Mouse (Mus musculus) spleen, adult 2 months (tissue): ENCODE measurements around the gene Aamdc. TPM values are rescaled to one million over a fixed set of nuclear protein-coding genes. Genes with fewer than 3 reads are reported as not detected.

Experiments
- DNase-seq, 2 experiments: peaks; one replicate each; pipeline versions ENCODE4 v3.0.0 to v3.0.0-alpha.2; 2012 to 2021; ENCODE audit warnings: low spot score in 2 of 2, low read depth in 1 of 2
- H3K27ac ChIP-seq: fragments of 200-500 bp; 2 replicates; pipeline ENCODE4 v1.5.1; 2012; ENCODE audit warnings: low read length, inconsistent platforms; ENCODE audit not compliant: insufficient read depth
- H3K27me3 ChIP-seq: fragments of 200-500 bp; 2 replicates; pipeline ENCODE4 v1.6.1; 2012; ENCODE audit warnings: mild to moderate bottlenecking, moderate library complexity, low read length, inconsistent platforms; ENCODE audit not compliant: control insufficient read depth, insufficient read depth
- H3K36me3 ChIP-seq: fragments of 200-500 bp; 2 replicates; pipeline ENCODE4 v1.6.1; 2012; ENCODE audit warnings: mild to moderate bottlenecking, low read length, inconsistent platforms; ENCODE audit not compliant: control insufficient read depth, insufficient read depth
- H3K4me1 ChIP-seq: fragments of 200-500 bp; 2 replicates; pipeline ENCODE4 v1.6.1; 2011; ENCODE audit warnings: inconsistent platforms; ENCODE audit not compliant: control insufficient read depth, insufficient read depth, insufficient read length
- H3K4me3 ChIP-seq: fragments of 200-500 bp; 2 replicates; pipeline ENCODE4 v1.5.1; 2011; ENCODE audit warnings: mild to moderate bottlenecking, inconsistent platforms; ENCODE audit not compliant: insufficient read depth, insufficient read length; ENCODE audit errors: extremely low read depth
- CTCF ChIP-seq: fragments of 200-500 bp; IDR thresholded peaks from 2 replicates; pipeline ENCODE4 v1.5.1; 2011; ENCODE audit warnings: mild to moderate bottlenecking, inconsistent platforms; ENCODE audit not compliant: insufficient read depth, insufficient read length, insufficient replicate concordance; ENCODE audit errors: extremely low read depth
- POLR2A ChIP-seq: fragments of 200-500 bp; IDR thresholded peaks from 2 replicates; pipeline ENCODE4 v1.6.1; 2011; ENCODE audit warnings: low read depth, low read length, inconsistent platforms
- WGBS: fragments of 180-500 bp; shearing (Covaris S2); methylation state at CpG from one replicate; pipeline ENCODE4 v1.1.7; 2018; 5-methylcytosine and 5-hydroxymethylcytosine counted together
- polyA plus RNA-seq: library from polyadenylated mRNA; depleted of rRNA; stranded (reverse); fragments of >200 nt; gene quantifications from 2 replicates; pipeline ENCODE4 v1.2.3, GENCODE M21; 2012; rRNA removed

The Aamdc gene
- polyA plus RNA-seq, result 5.0 and 8.7 TPM in 2 replicates

DNA sequence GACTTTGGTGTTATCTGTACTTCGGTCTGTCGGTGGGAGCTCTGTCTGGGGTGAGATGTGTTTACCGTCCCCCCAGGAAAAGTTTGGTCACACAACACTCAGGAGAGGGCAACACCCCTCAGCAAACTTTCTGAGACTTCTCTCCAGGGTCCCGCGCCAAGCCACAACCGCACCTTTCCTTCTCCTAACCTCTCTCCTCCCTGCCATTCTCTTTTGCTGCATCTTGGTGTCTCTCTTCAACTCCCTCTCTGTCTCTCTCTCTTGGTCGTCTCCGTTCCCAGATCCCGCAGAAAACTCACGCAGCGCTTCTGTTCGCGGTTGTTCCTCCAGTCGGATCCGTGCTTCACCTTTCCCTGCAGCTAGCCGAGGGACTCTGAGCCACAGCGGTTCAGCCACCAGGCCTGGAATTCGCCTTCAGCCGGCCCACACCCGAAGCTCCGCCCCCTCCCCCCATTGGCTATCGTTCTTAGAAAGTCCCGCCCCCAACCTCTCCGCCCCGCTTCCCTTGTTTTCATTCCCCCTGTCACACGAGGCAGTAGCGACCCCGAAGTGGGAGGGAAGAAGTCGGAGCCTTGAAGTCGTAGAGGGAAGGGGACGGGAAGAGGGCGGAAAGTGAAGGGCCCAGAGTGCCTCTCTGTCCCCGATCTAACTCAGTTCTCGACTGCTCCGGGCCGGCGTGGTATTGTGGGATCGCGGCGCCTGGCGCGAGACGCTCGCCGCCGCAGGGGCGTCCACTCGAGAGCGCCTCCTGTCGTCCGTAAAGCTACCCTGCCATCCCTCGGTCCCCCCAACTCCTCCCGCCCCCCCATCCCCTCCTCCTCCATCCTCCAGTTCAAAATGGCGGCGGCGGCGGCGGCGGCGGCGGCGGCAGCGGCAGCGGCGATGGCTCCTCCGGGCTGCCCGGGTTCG is at the start of gene Aamdc, which contains the start of gene Rsf1:
Aamdc (minus strand) TSS at position 431 of the 909 bp plus-strand sequence.
Rsf1 (plus strand) TSS at position 823 of the 909 bp plus-strand sequence.
- Histone ChIP-seq H3K4me1 (no peaks in the 10 kb centered on the region; the same call in 1 of the 2 replicates), H3K27me3 (no peaks in the 10 kb centered on the region), H3K27ac (peak within 1 kb of the TSS; percentile 94), H3K36me3 (no peaks in the 10 kb centered on the region), H3K4me3 (peak within 1 kb of the TSS; percentile 83)
- 2% methylated on average over 51 of the region's 68 CpGs for WGBS
- DNase-seq, result peak; percentile 86 to 90
- peak; percentile 90 for TF ChIP-seq CTCF
- no peak; the same call in 1 of the 2 replicates for TF ChIP-seq POLR2A

DNA sequence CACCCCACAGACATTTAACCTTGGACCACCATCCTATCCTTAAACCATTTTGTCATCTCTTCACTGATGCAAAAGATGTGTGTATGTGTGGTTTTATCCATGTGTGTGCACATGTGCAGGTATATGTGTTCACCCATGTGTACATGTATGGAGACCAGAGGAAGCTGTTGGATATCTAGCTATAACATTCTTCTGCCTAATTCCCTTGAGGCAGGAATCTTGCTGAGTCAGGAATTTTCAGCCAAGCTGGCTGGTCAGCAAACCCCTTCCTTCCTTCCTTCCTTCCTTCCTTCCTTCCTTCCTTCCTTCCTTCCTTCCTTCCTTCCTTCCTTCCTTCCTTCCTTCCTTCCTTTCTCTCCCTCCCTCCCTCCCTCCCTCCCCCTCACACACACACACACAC is 44.1 kb upstream of the Aamdc start:
- no peak for TF ChIP-seq CTCF
- TF ChIP-seq POLR2A, result no peak
- DNase-seq, result no peak
- Histone ChIP-seq H3K4me3 (no peak overlapping the region), H3K4me1 (no peaks in the 10 kb centered on the region; the same call in 1 of the 2 replicates), H3K36me3 (no peaks in the 10 kb centered on the region; the same call in 1 of the 2 replicates), H3K27me3 (no peaks in the 10 kb centered on the region), H3K27ac (no peak overlapping the region)

DNA sequence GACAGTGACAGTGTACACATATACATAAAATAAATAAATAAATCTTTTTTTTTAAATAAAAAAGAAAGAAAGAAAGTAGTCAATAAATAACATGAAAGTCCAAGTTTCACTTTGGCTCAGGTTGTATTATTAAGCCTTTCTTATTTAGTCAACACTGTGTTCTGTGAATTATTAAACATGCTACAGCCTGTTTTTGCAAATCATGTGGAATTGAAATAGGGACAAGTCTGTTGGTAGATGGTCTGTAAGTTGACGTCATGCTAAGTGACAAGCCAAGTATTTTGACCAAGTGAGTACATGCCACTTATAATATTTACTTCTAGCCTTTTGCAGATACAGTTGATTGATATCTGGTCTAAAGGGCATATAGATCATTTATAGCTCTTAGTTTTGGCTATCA is 43.4 kb upstream of the Aamdc start:
- Histone ChIP-seq H3K4me1 (no peaks in the 10 kb centered on the region; the same call in 1 of the 2 replicates), H3K27me3 (no peaks in the 10 kb centered on the region), H3K4me3 (no peak overlapping the region), H3K27ac (no peak overlapping the region), H3K36me3 (no peaks in the 10 kb centered on the region)
- WGBS, result 95% methylated on average over 1 of the region's 1 CpGs
- no peak for TF ChIP-seq POLR2A
- TF ChIP-seq CTCF, result no peak
- DNase-seq, result no peak

DNA sequence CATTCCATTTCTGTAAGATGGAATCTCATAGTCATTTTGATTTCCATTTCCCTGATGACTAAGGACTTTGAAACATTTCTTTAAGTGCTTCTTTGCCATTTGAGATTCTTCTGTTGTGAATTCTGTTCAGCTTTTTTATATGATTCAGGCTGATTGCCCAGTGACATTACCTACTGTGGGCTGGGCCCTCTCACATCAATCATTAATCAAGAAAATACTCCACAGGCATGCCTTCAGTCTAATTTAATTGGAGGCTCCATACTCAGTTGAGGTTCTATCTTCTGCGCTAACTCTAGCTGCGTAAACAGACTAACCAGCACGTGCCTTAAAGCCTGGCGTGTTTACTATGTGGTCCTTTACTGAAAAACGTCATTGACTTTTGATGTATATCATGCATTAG is 42.0 kb upstream of the Aamdc start:
- Histone ChIP-seq H3K27ac (no peak overlapping the region), H3K4me3 (no peak overlapping the region), H3K36me3 (no peaks in the 10 kb centered on the region), H3K4me1 (no peaks in the 10 kb centered on the region; the same call in 1 of the 2 replicates), H3K27me3 (no peaks in the 10 kb centered on the region)
- no peak for DNase-seq
- 97% methylated on average over 5 of the region's 5 CpGs for WGBS
- TF ChIP-seq CTCF (no peak), POLR2A (no peak)

DNA sequence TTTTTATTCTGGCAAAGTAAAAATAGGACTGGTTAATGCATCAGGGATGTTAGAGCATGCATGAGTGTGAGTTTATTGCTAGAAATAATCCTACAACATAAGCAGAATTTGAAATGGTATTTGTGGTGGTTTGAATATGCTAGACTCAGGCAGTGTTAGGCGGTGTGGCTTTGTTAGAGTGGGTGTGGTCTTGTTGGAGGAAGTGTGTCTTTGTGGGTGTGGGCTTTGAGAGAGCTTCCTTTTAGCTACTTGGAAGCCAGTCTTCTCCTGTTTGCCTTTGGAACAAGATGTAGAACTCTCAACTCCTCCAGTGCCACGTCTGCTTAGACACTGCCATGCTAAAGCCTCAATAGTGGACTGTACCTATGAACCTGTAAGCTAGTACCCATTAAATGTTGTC is 19.3 kb upstream of the Aamdc start:
- WGBS, result 64% methylated on average over 2 of the region's 2 CpGs
- DNase-seq, result no peak
- no peaks in the 10 kb centered on the region for H3K36me3 ChIP-seq
- no peak for TF ChIP-seq POLR2A
- no peak for TF ChIP-seq CTCF
- 0 out of 2 replicates have a peak, but pooled peaks cover 5% of the 10 kb centered on the region for H3K4me1 ChIP-seq
- H3K27ac ChIP-seq, result no peak overlapping the region
- no peaks in the 10 kb centered on the region for H3K27me3 ChIP-seq
- H3K4me3 ChIP-seq, result no peak overlapping the region

DNA sequence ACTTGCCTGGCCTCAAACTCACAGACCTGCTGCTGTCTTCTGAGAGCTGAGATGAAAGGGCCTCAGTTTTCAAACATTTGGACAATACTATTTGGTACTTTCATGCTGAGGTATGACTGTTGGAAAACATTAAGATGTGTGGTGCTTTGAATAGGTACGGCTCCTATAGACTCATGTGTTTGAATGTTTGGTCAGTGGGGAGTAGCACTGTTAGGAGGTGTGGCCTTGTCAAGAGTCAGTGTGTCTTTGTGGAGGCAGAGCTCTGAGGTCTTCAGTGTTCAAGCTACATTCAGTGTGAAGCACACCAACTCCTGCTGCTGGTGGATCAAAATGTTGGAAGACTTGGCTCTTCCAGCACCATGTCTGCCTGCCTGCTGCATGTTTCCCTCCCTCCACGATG is 14.2 kb upstream of the Aamdc start:
- no peaks in the 10 kb centered on the region for H3K36me3 ChIP-seq
- 81% methylated on average over 2 of the region's 2 CpGs for WGBS
- no peak overlapping the region for H3K4me3 ChIP-seq
- no peaks in the 10 kb centered on the region for H3K27me3 ChIP-seq
- TF ChIP-seq POLR2A, result no peak
- no peak for TF ChIP-seq CTCF
- no peak for DNase-seq
- H3K4me1 ChIP-seq, result peaks cover 11% of the 10 kb centered on the region; the same call in 1 of the 2 replicates
- no peak overlapping the region for H3K27ac ChIP-seq
